In the genomic region with DNA sequence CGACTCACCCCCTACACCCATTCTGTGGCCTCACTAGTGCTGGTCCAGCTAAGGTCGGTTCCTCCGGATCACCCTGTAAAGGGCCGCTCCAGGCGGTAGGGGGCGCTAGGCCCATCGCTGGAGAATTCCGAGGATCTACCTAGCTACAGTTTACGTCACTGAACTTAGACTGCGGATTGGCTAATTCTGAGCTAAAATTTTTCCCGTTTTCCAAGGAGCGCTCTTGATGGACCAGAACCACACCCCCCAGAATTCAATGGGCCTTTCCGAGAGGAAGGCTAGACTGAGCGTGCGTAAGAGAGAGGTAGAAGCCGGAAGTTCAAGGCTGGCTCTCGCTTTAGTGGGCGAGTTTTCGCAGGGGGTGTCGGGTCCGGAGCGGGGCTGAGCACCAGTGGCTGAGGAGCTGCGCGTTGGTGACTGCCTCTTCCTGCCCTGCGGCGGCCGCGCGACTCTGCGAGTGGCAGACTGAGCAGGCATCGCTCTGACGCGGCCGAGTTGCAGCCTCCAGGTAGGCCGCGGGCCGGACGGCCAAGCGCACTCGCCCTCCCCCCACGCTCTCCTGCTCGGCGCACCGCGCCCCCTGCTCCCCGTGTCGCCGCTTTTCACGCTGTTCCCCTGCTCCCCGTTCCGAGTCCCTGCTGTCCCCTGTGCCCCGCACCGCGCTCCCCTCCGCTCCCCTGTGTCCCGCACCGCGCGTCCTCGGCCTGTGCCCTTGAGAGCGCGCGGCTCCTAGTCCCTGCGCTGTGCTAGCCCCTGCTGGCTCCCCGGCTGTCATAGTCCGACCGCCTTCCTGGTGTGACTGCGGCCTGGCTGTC, we compare ENCODE assay signal across 8 mouse cellular contexts. TPM values are rescaled to one million over a fixed set of nuclear protein-coding genes. Genes with fewer than 3 reads are reported as not detected.
DNase-seq lines count a peak whose midpoint lies in the region; ATAC-seq and TF ChIP-seq lines count a peak whose summit lies in the region.

A gene (plus strand): TSS at position 278 of the 815 bp plus-strand sequence.

- peak within 1 kb of the TSS; percentile 95 for H3K9ac ChIP-seq in embryonic facial prominence, embryonic 14.5 days (ENCODE audit: low read depth, low read length)
- peak within 1 kb of the TSS; percentile 86 for H3K9ac ChIP-seq in heart, adult 2 months (ENCODE audit: low read depth, low read length)
- peak within 1 kb of the TSS; percentile 98 for H3K9ac ChIP-seq in limb, embryonic 13.5 days
- peak within 1 kb of the TSS; percentile 94 for H3K9ac ChIP-seq in midbrain, embryonic 16.5 days (ENCODE audit: low read depth, low read length)

- H3K27ac ChIP-seq in embryonic facial prominence, embryonic 14.5 days (replicated peaks; ENCODE audit: low read depth, low read length), result peak within 1 kb of the TSS; percentile 86
- H3K27ac ChIP-seq in heart, adult 2 months, result peak within 1 kb of the TSS; percentile 95
- peak within 1 kb of the TSS; percentile 93 for H3K27ac ChIP-seq in limb, embryonic 13.5 days
- H3K27ac ChIP-seq in midbrain, embryonic 16.5 days (ENCODE audit: low read length), result peak within 1 kb of the TSS; percentile 90

- H3K9me3 ChIP-seq in embryonic facial prominence, embryonic 14.5 days (ENCODE audit: control insufficient read depth, low read length), result 0 out of 2 replicates have a peak, but pooled peaks cover 6% of the 10 kb centered on the region
- peaks cover 5% of the 10 kb centered on the region for H3K9me3 ChIP-seq in limb, embryonic 13.5 days
- no peaks in the 10 kb centered on the region for H3K9me3 ChIP-seq in midbrain, embryonic 16.5 days (replicated peaks; ENCODE audit: control insufficient read depth, low read length, poor library complexity, severe bottlenecking)

- H3K4me3 ChIP-seq in embryonic facial prominence, embryonic 14.5 days (ENCODE audit: low read depth, low read length), result peak within 1 kb of the TSS; percentile 98
- H3K4me3 ChIP-seq in heart, adult 2 months, result peak within 1 kb of the TSS; percentile 94
- peak within 1 kb of the TSS; percentile 96 for H3K4me3 ChIP-seq in limb, embryonic 13.5 days
- H3K4me3 ChIP-seq in midbrain, embryonic 16.5 days (ENCODE audit: low read depth, low read length), result peak within 1 kb of the TSS; percentile 100

- TF ChIP-seq POLR2A in heart, adult 2 months (IDR thresholded peaks at IDR 0.05; ENCODE audit: insufficient read depth, low read depth, low read length), result peak; percentile 91

- WGBS in embryonic facial prominence, embryonic 14.5 days, result 1% methylated on average over 47 of the region's 68 CpGs
- WGBS in heart, adult 2 months, result under 1% methylated on average over 68 of the region's 68 CpGs
- under 1% methylated on average over 68 of the region's 68 CpGs for WGBS in limb, embryonic 13.5 days
- under 1% methylated on average over 65 of the region's 68 CpGs for WGBS in midbrain, embryonic 16.5 days

- DNase-seq in 3T3-L1 (ENCODE audit: low read depth, low spot score), result peak; percentile 100
- peak; percentile 94 to 95 for DNase-seq in adrenal gland, postnatal 4 days (ENCODE audit: low spot score in 2 of 2)
- DNase-seq in embryonic facial prominence, embryonic 14.5 days (ENCODE audit: low spot score), result peak; percentile 100
- DNase-seq in heart, adult 2 months, result peak; percentile 93 to 94
- peak; percentile 97 to 98 for DNase-seq in kidney, adult 8-10 months
- peak; percentile 92 to 94 for DNase-seq in spleen, postnatal 10 days (ENCODE audit: low spot score in 2 of 2)

- intact Hi-C loops in heart, adult 2 months (cut with DNase I), result loop anchor here (2.0 to 5.0 kb wide), 3 partner anchors 23 to 182 kb away; a partner anchor contains a TSS

- H3K4me2 ChIP-seq in embryonic facial prominence, embryonic 14.5 days (ENCODE audit: low read depth, low read length), result peak within 1 kb of the TSS; percentile 74
- peak within 1 kb of the TSS; percentile 85 for H3K4me2 ChIP-seq in limb, embryonic 13.5 days (replicated peaks)
- peak within 1 kb of the TSS; percentile 75 for H3K4me2 ChIP-seq in midbrain, embryonic 16.5 days (ENCODE audit: low read length)

- H3K36me3 ChIP-seq in embryonic facial prominence, embryonic 14.5 days (ENCODE audit: control insufficient read depth, insufficient read depth, low read length), result peaks cover 28% of the 10 kb centered on the region
- peaks cover 3% of the 10 kb centered on the region; the same call in 1 of the 2 replicates for H3K36me3 ChIP-seq in heart, adult 2 months (ENCODE audit: control insufficient read depth, insufficient read depth, low read length)
- H3K36me3 ChIP-seq in limb, embryonic 13.5 days, result peaks cover 43% of the 10 kb centered on the region
- peaks cover 17% of the 10 kb centered on the region; the same call in 1 of the 2 replicates for H3K36me3 ChIP-seq in midbrain, embryonic 16.5 days (ENCODE audit: control insufficient read depth, insufficient read depth, low read length)

- 0 out of 2 replicates have a peak, but pooled peaks have one; percentile 41 for TF ChIP-seq EP300 in heart, adult 2 months (IDR thresholded peaks at IDR 0.05; ENCODE audit: insufficient read depth, low read depth, low read length)

- peak; percentile 96 for ATAC-seq in embryonic facial prominence, embryonic 14.5 days (ENCODE audit: low read depth)
- peak; percentile 96 for ATAC-seq in limb, embryonic 13.5 days (ENCODE audit: low FRiP score, low read depth)
- ATAC-seq in midbrain, embryonic 16.5 days, result peak; percentile 95

- peaks cover 12% of the 10 kb centered on the region for H3K4me1 ChIP-seq in embryonic facial prominence, embryonic 14.5 days (ENCODE audit: control insufficient read depth, insufficient read depth, low read length)
- peaks cover 14% of the 10 kb centered on the region for H3K4me1 ChIP-seq in heart, adult 2 months (ENCODE audit: control insufficient read depth, insufficient read depth, low read length)
- peaks cover 27% of the 10 kb centered on the region for H3K4me1 ChIP-seq in limb, embryonic 13.5 days
- H3K4me1 ChIP-seq in midbrain, embryonic 16.5 days (ENCODE audit: control insufficient read depth, insufficient read depth, low read length), result peaks cover 21% of the 10 kb centered on the region

- H3K27me3 ChIP-seq in embryonic facial prominence, embryonic 14.5 days (replicated peaks; ENCODE audit: control insufficient read depth, insufficient read depth, low read length), result no peaks in the 10 kb centered on the region
- H3K27me3 ChIP-seq in heart, adult 2 months (ENCODE audit: control insufficient read depth, insufficient read depth, low read length), result no peaks in the 10 kb centered on the region
- no peaks in the 10 kb centered on the region for H3K27me3 ChIP-seq in limb, embryonic 13.5 days
- no peaks in the 10 kb centered on the region for H3K27me3 ChIP-seq in midbrain, embryonic 16.5 days (ENCODE audit: control insufficient read depth, insufficient read depth, low read depth, low read length)

- TF ChIP-seq CTCF in heart, adult 2 months (IDR thresholded peaks at IDR 0.05), result peak; percentile 83

- H3K79me2 ChIP-seq in heart, adult 2 months (replicated peaks; ENCODE audit: control insufficient read depth, insufficient read depth, low read length), result no peaks in the 10 kb centered on the region; the same call in 1 of the 2 replicates

RNA-seq across cellular contexts. Expression of the gene that starts here (rescaled TPM):
- total RNA-seq in adrenal gland, postnatal 4 days (2021), result 100 to 1,000 TPM; 171 to 192 TPM
- 176 and 180 TPM in 2 replicates for polyA plus RNA-seq in embryonic facial prominence, embryonic 14.5 days (2014; fragmentation: Nextera tagmentation; extraction: Ambion mirVana)
- 100 to 1,000 TPM; 215 to 236 TPM for total RNA-seq in heart, adult 2 months (2021)
- 326 and 358 TPM in 2 replicates for polyA plus RNA-seq in heart, adult 2 months (2012; rRNA removed)
- 139 and 143 TPM in 2 replicates for polyA plus RNA-seq in limb, embryonic 13.5 days (2015; fragmentation: Nextera tagmentation; extraction: Ambion mirVana)
- polyA plus RNA-seq in midbrain, embryonic 16.5 days (2015; fragmentation: Nextera tagmentation; extraction: Ambion mirVana), result 142 and 164 TPM in 2 replicates

Comparison
In these comparisons a context has a peak if more than half of its experiments do, and no peak if none do; other contexts are left out.
1. Peak in every context shown above with its lines: DNase-seq, ATAC-seq, H3K4me3 ChIP-seq and H3K27ac ChIP-seq.